Mouse (Mus musculus) cerebellum, postnatal 14 days (tissue): Measurements from ENCODE around the gene Rcbtb2.

Experiments used
- DNase-seq, 2 experiments: peaks; one replicate each; pipeline ENCODE4 v3.0.0; 2021; ENCODE audit warnings: mixed read lengths in 2 of 2

Rcbtb2 gene

DNA sequence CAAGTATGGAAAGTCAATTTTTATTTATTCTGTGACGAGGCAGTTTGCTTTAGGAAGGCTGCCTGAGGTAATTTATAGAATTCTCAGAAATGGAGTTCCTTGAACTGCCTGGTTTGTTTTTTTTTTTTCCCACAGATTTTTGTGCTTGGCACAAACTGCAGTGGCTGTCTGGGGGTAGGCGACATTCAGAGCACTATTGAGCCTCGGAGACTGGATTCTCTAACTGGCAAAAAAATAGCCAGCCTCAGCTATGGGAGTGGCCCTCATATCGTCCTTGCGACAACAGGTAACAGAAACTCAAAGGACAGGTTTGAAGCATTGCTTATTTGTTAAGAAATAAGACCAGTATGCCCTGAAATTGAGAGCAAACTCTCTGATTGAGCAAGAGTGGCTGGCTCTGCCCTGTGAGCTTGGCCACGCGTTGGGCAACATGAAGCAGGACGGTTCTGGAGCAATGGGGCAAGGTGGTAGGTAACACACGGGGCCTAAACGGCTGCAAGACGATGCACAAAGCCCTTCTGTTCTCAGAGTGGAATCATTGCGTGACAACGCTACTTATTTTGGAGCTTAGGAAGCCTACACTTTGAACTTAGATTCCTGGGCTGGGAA lies 39.5 kb downstream of the Rcbtb2 start:
- no peak for DNase-seq

DNA sequence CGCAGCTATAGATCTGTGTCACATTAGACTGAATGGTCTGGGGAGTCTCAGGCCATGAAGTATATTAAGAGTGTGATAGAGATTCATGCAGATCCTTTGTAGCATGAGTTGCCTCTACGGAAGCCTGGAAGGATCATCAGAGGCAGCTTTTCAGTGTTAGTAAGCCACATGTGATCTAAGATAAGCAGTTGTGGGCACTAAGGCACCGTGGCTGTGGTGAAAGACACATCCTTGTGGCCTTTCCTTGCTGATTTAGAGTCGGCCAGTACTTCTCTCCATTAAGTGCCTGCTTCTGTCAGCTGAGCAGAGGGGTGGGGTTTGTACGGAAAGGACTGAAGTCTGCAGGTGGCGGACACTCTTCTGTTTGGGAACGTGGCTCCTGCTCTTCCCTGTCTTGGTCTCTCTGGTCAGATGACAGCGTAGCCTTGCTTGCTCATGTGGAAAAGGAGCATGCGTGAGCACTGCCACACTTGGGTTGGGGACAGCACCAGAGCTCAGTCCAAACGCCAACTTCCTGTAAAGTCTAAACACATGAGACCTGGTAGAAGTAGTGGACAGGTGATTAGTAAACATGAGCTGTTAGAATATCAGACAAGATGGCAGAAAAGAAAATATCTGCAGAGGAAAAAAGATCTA lies 40.6 kb downstream of the Rcbtb2 start:
- no peak for DNase-seq

DNA sequence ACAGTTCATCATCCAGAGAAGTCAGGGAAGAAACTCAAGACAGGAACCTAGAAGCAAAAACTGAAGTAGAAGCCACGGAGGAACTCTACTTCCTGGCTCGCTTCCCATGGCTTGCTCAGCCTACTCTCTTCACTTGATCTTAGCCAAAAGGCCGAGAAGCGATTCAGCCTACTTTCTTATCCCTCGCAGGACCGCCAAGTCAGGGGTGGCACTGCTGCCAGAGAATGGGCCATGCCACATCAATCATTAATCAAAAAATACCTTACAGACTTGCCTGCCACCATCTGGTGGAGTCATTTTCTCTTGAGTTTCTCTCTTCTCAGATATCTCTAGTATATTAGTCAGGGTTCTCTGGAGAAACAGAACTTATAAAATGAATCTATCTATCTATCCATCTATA lies 42.3 kb downstream of the Rcbtb2 start:
- DNase-seq: no peak

DNA sequence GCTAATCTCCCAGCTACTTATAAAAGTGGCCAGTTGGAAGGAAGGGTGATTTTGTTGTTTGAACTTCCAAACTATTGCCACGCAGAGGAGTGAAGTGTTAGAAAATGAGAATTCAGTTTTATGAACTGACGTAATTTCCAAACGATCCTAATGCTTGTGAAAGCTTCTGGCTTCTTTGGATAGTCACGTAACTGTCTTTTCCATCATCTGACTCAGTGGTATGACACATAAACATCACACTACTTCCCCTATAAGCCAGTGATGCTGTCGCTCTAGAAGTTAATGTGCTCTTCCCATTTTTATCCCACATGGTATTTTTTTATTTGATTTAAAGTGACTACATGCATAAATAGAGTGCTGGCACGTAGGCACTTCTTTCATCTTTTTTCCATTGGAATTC lies 45.8 kb downstream of the Rcbtb2 start:
- no peak for DNase-seq

DNA sequence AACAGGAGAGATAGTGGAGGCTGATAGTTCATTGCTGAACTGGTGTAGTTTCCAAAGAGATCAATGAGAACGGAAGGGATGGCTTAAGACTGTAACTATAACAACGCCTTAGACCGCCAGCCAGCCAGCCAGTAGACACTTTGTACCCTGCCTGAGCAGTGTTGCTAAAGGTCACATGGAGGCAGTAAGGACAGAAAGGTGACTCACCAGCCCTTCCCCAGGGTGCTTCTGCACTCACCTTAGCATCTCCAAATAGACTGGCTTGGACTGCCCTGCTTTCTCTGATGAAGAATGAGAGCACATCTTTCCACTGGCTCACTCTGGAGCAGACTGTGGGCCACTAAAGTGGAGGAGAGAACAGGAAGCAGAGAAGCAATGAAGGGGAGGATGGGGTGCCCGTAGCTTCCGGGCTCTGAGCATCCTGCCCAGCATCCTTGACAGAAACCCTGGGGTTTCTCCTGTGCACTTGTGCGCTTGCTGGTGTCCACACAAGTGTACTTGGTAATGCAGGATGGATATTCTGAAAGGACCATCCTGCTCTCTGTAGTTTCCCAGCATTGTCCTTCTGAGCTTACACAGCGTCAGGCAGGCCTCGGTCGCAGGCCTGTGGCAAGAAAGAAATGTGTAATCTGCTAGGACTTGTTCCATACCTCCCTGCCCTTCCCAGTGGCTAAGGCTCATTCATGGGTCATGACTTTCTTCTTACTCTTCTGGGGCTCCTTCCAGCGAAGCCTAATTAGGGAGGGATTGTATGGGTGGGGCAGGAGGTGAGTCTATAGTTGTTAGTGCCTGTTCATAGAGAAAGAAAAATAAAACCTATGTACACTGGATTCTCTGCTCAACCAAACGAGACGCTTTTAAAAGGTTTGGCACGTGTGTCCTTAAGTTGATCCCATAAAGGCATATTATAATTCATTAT lies 47.3 kb downstream of the Rcbtb2 start:
- no peak for DNase-seq

DNA sequence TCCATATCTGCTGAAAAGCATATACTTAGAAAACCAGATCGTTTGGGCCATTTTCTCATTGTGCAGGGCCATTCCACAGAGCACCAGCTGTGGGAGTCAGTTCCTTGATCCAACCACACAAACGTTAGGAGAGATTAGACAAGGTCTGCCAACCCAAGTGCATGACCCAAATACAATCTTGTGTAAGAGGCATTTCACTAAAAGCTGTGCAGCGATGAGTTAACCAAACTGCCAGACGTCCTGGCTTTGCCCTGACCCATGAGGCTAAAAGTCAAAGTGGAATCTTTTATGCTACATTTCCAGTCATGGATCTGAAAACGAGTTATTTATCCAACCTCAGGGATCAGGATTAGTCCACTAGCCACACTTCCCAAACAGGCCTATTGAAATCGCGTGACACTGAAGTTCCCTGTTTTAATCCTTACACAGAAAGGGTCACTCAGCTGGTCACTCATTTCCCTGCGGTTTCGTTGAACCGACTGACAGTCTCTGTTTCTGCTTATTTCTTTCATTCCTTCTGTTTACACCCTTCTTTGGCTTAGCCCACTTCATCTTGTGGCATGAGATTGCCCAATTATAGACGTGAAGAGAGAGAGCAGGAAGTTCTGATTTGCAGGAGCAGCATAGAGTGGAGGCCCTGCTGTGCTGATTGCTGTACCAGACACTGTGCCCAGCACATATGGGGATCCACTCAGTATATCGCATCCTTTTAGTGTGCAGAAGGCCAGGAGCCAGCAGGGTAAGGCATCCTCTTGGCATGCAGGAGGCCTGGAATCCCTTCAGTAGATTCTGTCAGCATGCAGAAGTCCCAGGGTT lies 49.6 kb downstream of the Rcbtb2 start:
- DNase-seq: peak; percentile 42 to 52

DNA sequence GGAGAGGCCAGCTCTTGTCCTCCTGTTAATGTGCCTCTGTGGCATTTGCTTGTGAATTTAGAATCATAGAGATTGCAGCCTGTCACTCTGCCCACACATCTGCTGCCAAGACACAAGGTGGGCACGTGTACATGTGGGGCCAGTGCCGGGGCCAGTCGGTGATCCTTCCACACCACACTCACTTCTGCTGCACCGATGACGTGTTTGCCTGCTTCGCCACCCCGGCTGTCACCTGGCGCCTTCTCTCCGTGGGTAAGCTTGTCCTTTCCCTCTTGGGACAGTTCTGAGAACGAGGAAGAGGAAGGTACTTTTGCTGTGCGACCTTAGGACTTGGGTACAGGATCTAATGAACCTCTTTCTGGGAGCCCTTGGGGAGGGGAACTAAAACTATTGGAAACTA lies 50.8 kb downstream of the Rcbtb2 start:
- no peak for DNase-seq

DNA sequence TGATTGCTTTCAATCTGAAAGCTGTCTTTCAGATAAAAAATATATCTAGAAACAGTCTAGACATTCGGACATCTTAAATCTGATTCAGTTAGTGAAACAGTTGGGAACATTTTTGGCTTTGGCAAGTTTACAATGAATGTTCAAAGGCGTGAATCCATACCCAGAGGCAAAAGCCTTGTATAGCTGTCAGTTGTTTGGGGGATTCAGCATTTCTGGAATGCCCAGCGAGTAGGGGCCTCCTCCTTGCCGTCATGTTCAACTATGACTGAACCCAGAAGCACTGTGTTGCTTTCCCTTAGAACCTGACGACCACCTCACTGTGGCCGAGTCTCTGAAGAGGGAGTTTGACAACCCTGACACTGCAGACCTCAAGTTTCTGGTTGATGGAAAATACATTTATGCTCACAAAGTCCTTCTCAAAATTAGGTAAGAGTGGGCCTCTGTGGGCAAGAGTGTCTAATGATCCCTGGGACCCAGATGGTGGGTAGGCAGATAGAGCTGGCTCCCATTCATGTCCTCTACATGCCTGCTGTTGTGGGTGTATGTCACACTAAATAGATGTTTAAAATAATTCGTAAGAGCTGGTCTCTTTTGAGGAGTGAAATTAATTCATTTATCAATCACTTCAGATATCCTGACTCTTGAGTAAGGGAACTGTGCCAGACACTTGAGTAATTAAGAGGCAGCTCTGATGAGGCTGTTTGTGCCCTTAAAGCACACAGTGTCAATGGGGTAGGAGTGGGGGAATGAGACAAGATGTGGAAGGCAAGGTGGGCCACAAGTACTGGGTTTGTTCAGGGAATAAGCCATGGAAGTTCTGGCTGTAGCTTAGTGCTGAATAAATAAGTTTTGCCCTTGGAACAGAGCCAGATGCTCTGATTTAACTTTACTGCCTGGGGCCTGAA lies 51.5 kb downstream of the Rcbtb2 start:
- no peak for DNase-seq

DNA sequence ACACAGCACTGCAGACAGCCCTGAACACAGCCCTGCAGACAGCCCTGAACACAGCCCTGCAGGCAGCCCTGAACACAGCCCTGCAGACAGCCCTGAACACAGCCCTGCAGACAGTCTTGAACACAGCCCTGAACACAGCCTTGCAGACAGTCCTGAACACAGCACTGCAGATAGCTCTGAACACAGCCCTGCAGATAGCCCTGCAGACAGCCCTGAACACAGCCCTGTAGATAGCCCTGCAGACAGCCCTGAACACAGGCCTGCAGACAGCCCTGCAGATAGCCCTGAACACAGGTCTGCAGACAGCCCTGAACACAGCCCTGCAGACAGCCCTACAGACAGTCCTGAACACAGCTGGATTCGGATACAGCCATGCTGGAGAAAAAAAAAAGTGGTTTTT lies 52.2 kb downstream of the Rcbtb2 start:
- no peak for DNase-seq

DNA sequence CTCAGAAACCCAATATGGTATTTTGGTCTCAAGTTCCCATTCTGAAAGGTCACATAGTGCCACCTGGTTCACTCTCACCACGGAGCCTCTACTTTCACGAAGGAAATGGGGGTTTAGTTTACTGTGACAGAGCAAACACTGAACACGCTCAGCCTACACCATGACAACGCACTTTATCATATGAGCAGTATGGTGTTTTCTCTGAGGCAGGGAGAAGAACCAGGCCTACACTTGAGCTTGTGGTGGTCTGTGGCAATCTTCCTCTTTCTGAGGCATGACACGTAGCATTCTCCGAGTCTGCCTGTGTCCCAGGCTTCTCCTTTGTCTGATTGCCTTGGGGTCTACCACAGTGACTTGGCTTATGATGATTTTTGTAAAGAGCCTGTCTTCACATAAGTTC lies 53.0 kb downstream of the Rcbtb2 start:
- DNase-seq: no peak

DNA sequence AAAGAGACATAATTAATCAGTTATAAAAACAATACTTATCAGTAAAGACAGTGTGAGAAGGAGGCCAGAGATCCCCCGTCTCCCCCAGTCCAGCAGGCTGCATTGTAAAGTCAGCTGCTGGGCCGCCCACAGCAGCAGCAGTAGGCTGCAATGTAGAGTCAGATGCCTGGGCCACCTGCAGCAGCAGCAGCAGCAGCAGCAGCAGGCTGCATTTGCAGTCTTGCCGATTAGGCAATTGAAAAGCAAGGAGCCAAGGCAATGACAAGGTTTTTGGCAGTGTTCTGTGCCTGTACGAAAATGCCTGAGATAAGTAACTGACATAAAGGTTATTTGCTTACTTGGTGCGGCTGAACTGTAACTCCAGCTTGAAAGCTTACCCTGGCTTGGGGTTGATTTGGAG lies 53.4 kb downstream of the Rcbtb2 start:
- no peak for DNase-seq

DNA sequence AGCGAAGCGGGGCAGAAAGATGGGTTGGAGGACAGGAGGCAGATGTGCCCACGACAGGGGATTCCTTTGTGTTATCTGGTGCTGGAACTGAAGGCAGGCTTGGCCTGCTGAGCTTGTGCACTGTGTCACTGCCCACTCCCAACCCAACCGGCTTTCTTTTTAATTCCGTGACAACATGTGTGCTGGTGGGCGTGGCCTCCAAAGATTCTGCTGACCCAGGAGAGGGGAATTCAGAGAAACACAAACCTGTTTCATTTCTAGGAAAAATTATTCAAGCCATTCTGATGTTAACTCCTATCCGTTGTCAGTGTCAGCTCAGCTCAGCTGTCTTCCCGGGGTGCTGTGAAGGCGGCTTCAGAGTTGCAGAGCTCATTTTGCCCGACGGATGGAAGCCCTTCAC lies 55.1 kb downstream of the Rcbtb2 start:
- no peak for DNase-seq

DNA sequence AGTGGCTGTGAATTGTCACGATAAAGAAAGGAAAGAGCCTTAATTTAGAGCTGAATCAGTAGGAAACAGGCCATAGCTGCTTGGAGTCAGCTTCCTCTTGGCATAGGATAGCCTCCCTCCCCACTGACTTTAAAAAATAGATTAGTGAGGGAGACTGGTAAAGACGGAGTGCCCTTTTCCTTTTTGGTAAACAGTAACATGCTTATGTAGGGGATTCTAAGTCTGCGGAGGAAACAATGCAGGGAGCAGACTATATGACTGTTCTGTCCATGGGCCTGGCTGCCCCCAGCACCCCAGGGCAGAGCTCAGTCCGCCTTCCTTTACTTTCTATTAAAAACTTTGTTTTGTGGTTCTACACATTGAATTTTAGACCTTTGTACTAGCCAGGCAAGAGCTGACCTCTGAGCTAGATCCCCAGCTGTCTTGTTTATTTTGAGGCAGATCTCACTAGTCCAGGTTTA lies 56.4 kb downstream of the Rcbtb2 start:
- DNase-seq: no peak

DNA sequence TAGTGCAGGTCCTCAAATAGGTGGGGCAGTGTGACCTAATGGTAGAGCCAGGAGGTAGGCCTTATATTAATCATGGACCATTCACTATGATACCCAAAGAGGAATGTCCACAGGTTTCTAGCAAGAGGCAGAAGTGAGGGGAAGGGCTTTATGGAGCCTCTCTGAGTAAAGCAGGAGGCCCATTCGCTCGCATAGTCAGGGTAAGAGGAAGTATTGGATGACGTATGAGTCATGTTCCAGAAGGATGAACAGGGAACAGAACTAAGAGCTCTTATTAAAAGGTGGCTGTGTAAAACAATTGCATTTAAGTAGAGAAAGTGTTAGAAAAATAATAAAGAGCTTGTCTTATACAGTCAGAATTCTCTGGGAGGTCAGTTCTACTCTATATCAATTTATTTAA lies 57.8 kb downstream of the Rcbtb2 start:
- DNase-seq: no peak

DNA sequence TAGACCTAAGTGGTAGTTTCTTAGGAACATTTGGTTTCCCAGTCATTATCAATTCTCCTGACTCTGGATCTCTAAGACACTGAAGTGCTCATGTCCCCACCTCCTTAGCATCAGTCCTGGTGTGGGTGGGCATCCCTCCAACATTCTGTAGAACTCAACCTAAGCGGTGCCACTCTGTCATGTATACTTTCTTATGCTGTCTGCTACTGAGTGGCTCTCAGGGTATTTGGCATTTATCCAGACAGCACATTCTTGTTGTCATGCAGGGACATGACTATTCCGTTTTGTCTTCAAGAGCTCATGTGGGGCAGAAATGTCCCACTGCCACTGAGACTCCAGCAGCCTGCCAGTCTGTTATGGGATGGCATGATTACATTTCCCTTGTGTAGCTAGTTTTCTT lies 58.3 kb downstream of the Rcbtb2 start:
- DNase-seq: peak in 1 of 2 experiments; percentile 17

DNA sequence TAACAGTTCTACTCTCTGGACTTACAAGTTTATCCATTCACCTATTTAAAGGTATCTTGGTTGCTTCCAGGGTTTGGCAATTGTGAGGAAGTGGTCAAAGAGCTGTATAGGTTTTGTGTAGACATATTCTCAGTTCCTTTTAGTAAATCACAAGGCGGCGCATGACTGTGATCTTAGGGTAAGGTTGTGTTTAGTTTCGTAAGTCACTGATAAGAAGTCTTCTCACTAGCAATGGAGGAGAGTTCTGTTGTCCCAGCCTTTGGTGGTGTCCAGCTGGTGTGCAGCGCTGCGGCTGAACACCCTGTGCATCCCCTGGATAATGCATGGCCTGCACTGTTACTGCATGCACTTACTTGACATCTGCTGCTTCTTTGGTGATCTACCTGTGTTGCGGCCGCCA lies 64.0 kb downstream of the Rcbtb2 start:
- no peak for DNase-seq

DNA sequence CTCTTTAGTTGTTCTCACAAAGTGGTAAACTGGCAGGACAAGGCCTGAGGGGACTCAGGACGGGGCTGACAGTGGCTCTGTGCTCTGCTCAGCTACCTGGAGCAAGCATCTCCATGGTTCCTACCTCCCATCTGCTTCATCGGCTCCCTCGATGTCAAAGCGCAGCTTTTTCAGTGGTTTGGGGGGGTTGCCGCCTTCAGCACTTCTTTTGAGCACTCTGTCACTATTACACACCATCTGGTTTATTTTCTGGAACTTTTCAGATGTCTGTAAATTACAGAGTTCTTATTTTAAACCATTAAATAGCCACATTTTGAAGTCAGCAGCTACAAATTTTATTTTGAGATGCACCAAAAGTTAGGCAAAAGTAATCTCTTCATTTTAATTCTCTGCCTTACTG lies 76.2 kb downstream of the Rcbtb2 start:
- DNase-seq: no peak

DNA sequence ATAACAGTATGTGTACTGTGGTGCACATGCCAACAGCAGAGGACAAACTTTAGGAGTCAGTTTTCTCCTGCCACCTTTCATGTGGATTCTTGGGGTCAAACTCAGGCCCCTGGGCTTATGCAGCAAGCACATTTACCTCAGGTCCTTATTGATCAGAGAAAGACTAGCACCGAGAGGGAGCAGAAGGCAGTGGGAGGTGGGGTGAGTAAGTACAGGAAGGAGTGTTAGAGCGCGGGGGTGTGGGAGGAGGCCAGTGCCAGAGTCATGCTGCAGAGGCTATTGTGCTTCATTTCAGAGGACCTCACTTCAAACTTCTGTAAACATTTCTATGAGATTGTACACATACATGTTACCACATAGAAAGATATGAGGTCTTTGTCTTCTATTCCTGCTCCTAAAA lies 78.6 kb downstream of the Rcbtb2 start:
- no peak for DNase-seq

DNA sequence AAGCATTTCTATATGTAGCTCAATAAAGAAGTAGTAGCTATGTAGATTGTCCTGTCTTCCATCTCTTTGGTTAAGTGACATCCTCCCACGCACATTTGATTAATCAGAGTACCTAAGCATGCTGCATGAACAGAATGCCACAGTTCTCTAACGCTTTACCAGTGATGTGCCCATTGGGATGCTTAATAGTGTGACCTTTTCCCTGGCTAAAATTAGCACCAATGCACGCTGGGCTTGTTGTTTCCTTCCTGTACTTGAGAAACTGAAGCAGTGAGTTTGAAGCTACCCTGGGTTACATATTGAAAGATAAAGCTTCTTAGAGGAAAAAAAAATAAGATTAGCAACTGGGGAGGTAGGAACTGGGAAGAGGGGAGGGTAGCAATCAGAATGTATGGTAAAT lies 81.2 kb downstream of the Rcbtb2 start:
- peak in 1 of 2 experiments; percentile 21 for DNase-seq

DNA sequence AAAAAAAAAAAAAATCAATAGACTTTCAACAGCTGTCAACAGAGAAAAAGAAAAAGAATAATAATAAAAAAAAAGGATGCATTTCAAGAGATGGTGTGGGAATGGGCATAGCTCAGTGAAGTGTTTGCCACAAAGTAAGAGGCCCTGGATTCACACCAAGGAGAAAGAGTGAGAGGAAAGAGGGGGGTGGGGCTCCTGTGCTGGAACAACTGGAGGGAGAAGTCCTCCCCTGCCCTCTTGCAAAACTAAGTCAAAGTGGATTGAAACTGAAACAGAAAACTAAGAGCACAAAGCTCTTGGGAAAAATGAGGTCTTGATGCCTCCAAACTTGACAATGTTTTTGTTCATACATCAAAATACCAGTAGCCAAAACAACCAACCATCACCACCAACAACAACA lies 86.4 kb downstream of the Rcbtb2 start:
- DNase-seq: no peak

DNA sequence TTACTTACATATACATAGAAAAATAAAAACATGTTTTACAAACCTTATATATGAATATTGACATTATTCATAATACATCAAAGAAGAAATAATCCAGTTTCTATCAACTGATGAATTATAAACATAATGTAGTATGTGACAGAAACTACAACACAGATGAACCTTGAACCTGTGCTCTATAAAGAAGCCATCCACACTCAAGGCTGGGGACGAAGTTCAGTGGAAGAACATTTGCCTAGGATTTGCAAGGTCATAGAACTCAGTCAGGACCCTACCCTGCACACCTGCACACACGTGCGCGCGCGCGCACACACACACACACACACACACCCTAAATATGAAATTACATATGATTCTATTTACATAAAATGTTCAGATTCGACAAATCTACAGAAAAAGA lies 87.4 kb downstream of the Rcbtb2 start:
- DNase-seq: no peak

DNA sequence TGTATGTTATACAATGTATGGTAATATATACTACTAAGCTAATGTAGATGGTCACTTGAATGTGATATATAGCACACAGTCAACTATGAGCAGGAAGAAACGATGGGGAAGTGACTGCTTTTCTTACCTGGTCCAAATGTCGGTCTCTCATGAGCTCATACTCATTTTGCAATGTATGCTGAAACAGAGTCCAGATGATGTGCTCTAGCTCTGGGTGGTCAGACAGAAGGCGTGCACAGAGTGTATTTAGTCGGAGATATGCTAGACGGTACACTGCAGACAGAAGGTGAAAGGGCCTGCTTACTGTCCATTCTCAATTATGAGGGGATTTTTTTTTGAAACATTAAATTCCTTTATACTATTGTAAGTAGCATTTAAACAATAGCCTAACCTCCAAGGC lies 88.6 kb downstream of the Rcbtb2 start:
- DNase-seq: no peak
